Mouse (Mus musculus) forebrain, embryonic 14.5 days (tissue): ENCODE measurements around the gene Bag2. TPM values are rescaled to one million over a fixed set of nuclear protein-coding genes. Genes with fewer than 3 reads are reported as not detected.

ENCODE experiments used
- ATAC-seq: fragments of 200-750 bp; cut with Nextera tagmentation; 2 replicates; pipeline ENCODE4 v1.8.0; 2017; ENCODE audit warnings: mild to moderate bottlenecking, moderate library complexity
- DNase-seq: peaks from one replicate; pipeline ENCODE4 v3.0.0-alpha.2; 2015; ENCODE audit warnings: low spot score
- H3K27ac ChIP-seq: fragments of 300-500 bp; sonication (generic); 2 replicates; pipeline ENCODE4 v1.5.1; 2014; ENCODE audit warnings: low read depth, mild to moderate bottlenecking, control low read depth, low read length, moderate library complexity
- H3K27me3 ChIP-seq: fragments of 300-500 bp; sonication (generic); replicated peaks from 2 replicates; pipeline ENCODE4 v1.6.1; 2014; ENCODE audit warnings: low read length, control low read depth, mixed read lengths; ENCODE audit not compliant: control insufficient read depth, insufficient read depth
- H3K36me3 ChIP-seq: fragments of 300-500 bp; sonication (generic); 2 replicates; pipeline ENCODE4 v1.6.1; 2014; ENCODE audit warnings: low read length, control low read depth; ENCODE audit not compliant: control insufficient read depth, insufficient read depth
- H3K4me1 ChIP-seq: fragments of 300-500 bp; sonication (generic); 2 replicates; pipeline ENCODE4 v1.6.1; 2014; ENCODE audit warnings: antibody characterized with exemption, low read length, control low read depth; ENCODE audit not compliant: control insufficient read depth, insufficient read depth
- H3K4me2 ChIP-seq: fragments of 300-500 bp; sonication (generic); 2 replicates; pipeline ENCODE4 v1.6.1; 2014; ENCODE audit warnings: mild to moderate bottlenecking, control low read depth, low read length
- H3K4me3 ChIP-seq: fragments of 300-500 bp; sonication (generic); 2 replicates; pipeline ENCODE4 v1.5.1; 2014; ENCODE audit warnings: low read depth, low read length, control low read depth
- H3K9ac ChIP-seq: fragments of 300-500 bp; sonication (generic); 2 replicates; pipeline ENCODE4 v1.6.1; 2014; ENCODE audit warnings: mild to moderate bottlenecking, low read length, control low read depth, moderate library complexity
- H3K9me3 ChIP-seq: fragments of 300-500 bp; sonication (generic); replicated peaks from 2 replicates; pipeline ENCODE4 v1.6.1; 2016; ENCODE audit warnings: low read length, control low read depth, mixed read lengths; ENCODE audit not compliant: control insufficient read depth
- WGBS: fragments of 180-500 bp; shearing (Covaris S2); extraction: QIAGEN DNeasy Blood & Tissue Kit; methylation state at CpG from one replicate; pipeline ENCODE4 v1.1.7; 2014; 5-methylcytosine and 5-hydroxymethylcytosine counted together
- polyA plus RNA-seq: library from polyadenylated mRNA; unstranded; fragments of >200 nt; fragmentation: Nextera tagmentation; extraction: Ambion mirVana; gene quantifications from 2 replicates; pipeline ENCODE4 v1.2.1, GENCODE M21; 2014

The Bag2 gene
- polyA plus RNA-seq, 1 experiment from 2014 or later, result 23.9 TPM

GRCm38 (mm10) chr1:33739302-33739701 is 18.3 kb downstream of the Bag2 start:
- H3K36me3 ChIP-seq, result peaks cover 69% of the 10 kb centered on the region
- H3K9me3 ChIP-seq, result no peaks in the 10 kb centered on the region
- peak; percentile 93 for DNase-seq
- ATAC-seq, result peak; percentile 85
- H3K4me3 ChIP-seq, result no peak overlapping the region
- 26% methylated on average over 12 of the region's 12 CpGs for WGBS
- no peak overlapping the region for H3K27ac ChIP-seq
- no peaks in the 10 kb centered on the region for H3K4me1 ChIP-seq
- no peaks in the 10 kb centered on the region for H3K27me3 ChIP-seq
- H3K9ac ChIP-seq, result no peak overlapping the region
- H3K4me2 ChIP-seq, result no peak overlapping the region

- Histone ChIP-seq H3K27me3 (no peaks in the 10 kb centered on the region), H3K9me3 (no peaks in the 10 kb centered on the region), H3K4me2 (no peak overlapping the region), H3K9ac (no peak overlapping the region), H3K4me3 (no peak overlapping the region), H3K4me1 (no peaks in the 10 kb centered on the region), H3K27ac (no peak overlapping the region), H3K36me3 (peaks cover 74% of the 10 kb centered on the region)
- WGBS, result 90% methylated on average over 11 of the region's 11 CpGs
- DNase-seq (no peak), ATAC-seq (peak; percentile 25; the same call in 1 of the 2 replicates)
These were observed 18.8 kb downstream of the Bag2 start for GRCm38 (mm10) chr1:33738681-33739278.

GRCm38 (mm10) chr1:33738281-33738680 is 19.3 kb downstream of the Bag2 start:
- WGBS, result 92% methylated on average over 11 of the region's 11 CpGs
- H3K27me3 ChIP-seq, result no peaks in the 10 kb centered on the region
- H3K4me2 ChIP-seq, result no peak overlapping the region
- peaks cover 79% of the 10 kb centered on the region for H3K36me3 ChIP-seq
- DNase-seq (no peak), ATAC-seq (no peak)
- no peak overlapping the region for H3K4me3 ChIP-seq
- no peaks in the 10 kb centered on the region for H3K9me3 ChIP-seq
- H3K27ac ChIP-seq, result no peak overlapping the region
- no peak overlapping the region for H3K9ac ChIP-seq
- H3K4me1 ChIP-seq, result no peaks in the 10 kb centered on the region

GRCm38 (mm10) chr1:33734001-33734685 is 23.5 kb downstream of the Bag2 start:
- 78% methylated on average over 5 of the region's 5 CpGs for WGBS
- no peak for ATAC-seq

DNA sequence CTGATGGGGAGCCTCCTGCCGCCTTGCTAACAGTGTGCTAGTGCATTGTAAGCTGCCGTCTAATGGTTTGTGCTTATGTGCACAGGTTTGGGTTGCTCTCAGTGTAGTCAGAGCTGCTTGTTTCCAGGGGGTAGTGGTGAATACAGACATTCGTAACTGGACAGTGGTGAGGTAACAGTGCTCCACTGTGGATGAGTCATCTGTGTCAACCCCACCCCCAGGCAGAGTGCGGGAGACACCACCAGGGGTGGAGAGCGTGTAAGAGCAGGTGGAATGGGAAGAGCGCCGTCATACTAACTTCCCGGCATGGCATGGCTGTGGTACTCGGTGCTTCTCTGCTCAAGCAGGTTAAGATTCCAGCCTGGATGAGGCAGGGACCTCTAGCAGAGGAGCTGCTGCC is 24.6 kb downstream of the Bag2 start:
- WGBS, result 93% methylated on average over 9 of the region's 9 CpGs
- no peak overlapping the region for H3K4me3 ChIP-seq
- no peak overlapping the region for H3K27ac ChIP-seq
- DNase-seq (no peak), ATAC-seq (no peak)
- H3K4me2 ChIP-seq, result no peak overlapping the region
- H3K27me3 ChIP-seq, result no peaks in the 10 kb centered on the region
- H3K36me3 ChIP-seq, result peaks cover 79% of the 10 kb centered on the region
- no peaks in the 10 kb centered on the region for H3K9me3 ChIP-seq
- H3K9ac ChIP-seq, result no peak overlapping the region
- H3K4me1 ChIP-seq, result no peaks in the 10 kb centered on the region

More at GRCm38 (mm10) chr1:33734001-33734685, 23.5 kb downstream of the Bag2 start:
- H3K9ac ChIP-seq, result no peak overlapping the region
- DNase-seq, result no peak
- no peaks in the 10 kb centered on the region for H3K4me1 ChIP-seq
- H3K4me3 ChIP-seq, result no peak overlapping the region
- no peak overlapping the region for H3K4me2 ChIP-seq
- H3K36me3 ChIP-seq, result peaks cover 81% of the 10 kb centered on the region
- no peaks in the 10 kb centered on the region for H3K27me3 ChIP-seq
- no peaks in the 10 kb centered on the region for H3K9me3 ChIP-seq
- no peak overlapping the region for H3K27ac ChIP-seq

DNA sequence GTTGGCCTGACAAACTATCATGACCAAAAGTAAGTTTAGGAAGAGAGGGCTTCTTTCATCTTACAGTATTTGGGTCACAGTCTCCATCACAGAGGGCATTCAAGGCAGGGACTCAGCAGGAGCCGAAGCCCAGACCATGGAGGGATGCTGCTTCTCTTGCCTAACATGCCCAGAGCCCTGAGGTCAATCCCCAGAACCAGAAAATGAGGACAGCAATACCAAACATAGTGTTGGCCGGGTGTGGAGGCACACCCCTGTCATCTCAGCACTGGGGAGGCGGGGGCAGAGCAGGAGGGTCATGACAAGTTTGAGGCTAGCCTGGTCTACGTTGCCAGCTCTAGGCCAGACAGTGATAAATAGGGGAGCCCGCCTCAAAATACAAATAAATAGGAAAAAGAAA is 32.5 kb downstream of the Bag2 start:
- ATAC-seq (no peak), DNase-seq (no peak)
- no peak overlapping the region for H3K27ac ChIP-seq
- no peaks in the 10 kb centered on the region for H3K9me3 ChIP-seq
- H3K36me3 ChIP-seq, result peaks cover 55% of the 10 kb centered on the region
- no peak overlapping the region for H3K4me3 ChIP-seq
- 96% methylated on average over 5 of the region's 5 CpGs for WGBS
- H3K27me3 ChIP-seq, result no peaks in the 10 kb centered on the region
- H3K4me2 ChIP-seq, result no peak overlapping the region
- H3K9ac ChIP-seq, result no peak overlapping the region
- peaks cover 14% of the 10 kb centered on the region for H3K4me1 ChIP-seq

DNA sequence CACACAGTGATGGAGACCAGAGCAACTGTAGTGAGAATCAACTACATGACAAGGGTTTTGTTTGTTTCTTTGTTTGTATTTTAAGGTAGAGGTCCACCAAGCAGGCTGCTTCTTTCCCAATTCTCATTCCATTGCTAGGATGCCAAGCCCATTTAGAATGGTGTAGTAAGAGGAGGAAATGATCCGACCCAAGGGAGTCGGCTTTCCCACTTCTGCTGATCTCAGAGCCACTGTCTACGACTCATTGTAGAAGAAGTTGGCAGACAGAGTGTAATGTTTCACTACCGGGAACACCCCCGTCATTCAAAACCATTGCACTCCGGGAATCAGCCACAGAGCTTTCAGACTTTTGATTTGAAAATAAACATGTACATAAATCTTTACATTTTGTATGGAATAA is 33.1 kb downstream of the Bag2 start:
- WGBS, result 91% methylated on average over 6 of the region's 6 CpGs
- DNase-seq (no peak), ATAC-seq (no peak)
- H3K27me3 ChIP-seq, result no peaks in the 10 kb centered on the region
- no peak overlapping the region for H3K9ac ChIP-seq
- H3K36me3 ChIP-seq, result peaks cover 51% of the 10 kb centered on the region
- H3K4me1 ChIP-seq, result peaks cover 14% of the 10 kb centered on the region
- H3K9me3 ChIP-seq, result no peaks in the 10 kb centered on the region
- H3K4me2 ChIP-seq, result no peak overlapping the region
- H3K4me3 ChIP-seq, result no peak overlapping the region
- H3K27ac ChIP-seq, result no peak overlapping the region

GRCm38 (mm10) chr1:33721020-33721419 is 36.6 kb downstream of the Bag2 start:
- Histone ChIP-seq H3K4me2 (peak overlapping the region; percentile 51), H3K4me1 (peaks cover 16% of the 10 kb centered on the region), H3K36me3 (peaks cover 26% of the 10 kb centered on the region), H3K27me3 (no peaks in the 10 kb centered on the region), H3K4me3 (peak overlapping the region; percentile 77), H3K27ac (no peak overlapping the region), H3K9ac (peak overlapping the region; percentile 54), H3K9me3 (no peaks in the 10 kb centered on the region)
- ATAC-seq (no peak), DNase-seq (no peak)
- WGBS, result 63% methylated on average over 7 of the region's 7 CpGs

- H3K27ac ChIP-seq, result peak overlapping the region; percentile 92
- peak overlapping the region; percentile 77 for H3K4me3 ChIP-seq
- no peaks in the 10 kb centered on the region for H3K9me3 ChIP-seq
- ATAC-seq (peak; percentile 74), DNase-seq (peak; percentile 66)
- peak overlapping the region; percentile 51 for H3K4me2 ChIP-seq
- H3K27me3 ChIP-seq, result no peaks in the 10 kb centered on the region
- H3K9ac ChIP-seq, result peak overlapping the region; percentile 90
- H3K4me1 ChIP-seq, result peaks cover 16% of the 10 kb centered on the region
- peaks cover 18% of the 10 kb centered on the region for H3K36me3 ChIP-seq
- under 1% methylated on average over 41 of the region's 41 CpGs for WGBS
These were observed 37.4 kb downstream of the Bag2 start for GRCm38 (mm10) chr1:33720231-33720630.
